Mouse (Mus musculus): ENCODE data around the gene Clec2e. TPM values are rescaled to one million over a fixed set of nuclear protein-coding genes. Genes with fewer than 3 reads are reported as not detected.

Gene Clec2e
- polyA plus RNA-seq, 1 experiment from 2014 or later, result not detected

DNA sequence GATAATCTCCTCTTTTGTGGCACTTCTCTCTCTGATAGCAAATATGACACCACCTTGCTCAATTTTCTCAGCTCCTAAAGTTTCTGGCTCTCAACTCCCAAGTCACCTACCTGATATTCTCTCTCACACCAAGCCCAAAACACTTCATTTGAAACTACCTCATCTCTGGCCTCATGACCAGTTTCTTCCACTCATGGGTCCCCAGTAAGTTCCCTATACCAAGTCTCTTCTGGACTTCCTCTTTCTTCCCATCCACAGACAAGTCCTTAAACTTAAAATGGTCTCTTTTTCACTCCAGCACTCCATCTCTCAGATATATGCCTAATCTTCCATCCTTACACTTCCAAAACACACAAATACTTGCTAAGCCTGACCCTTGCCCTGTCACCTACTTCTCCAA lies 42.7 kb downstream of the Clec2e start:
- ATAC-seq (ENCODE audit: insufficient read depth), result no peak
- Histone ChIP-seq H3K9me3 (replicated peaks) (no peaks in the 10 kb centered on the region), H3K4me3 (replicated peaks) (no peak overlapping the region), H3K36me3 (replicated peaks) (no peaks in the 10 kb centered on the region), H3K27ac (replicated peaks) (no peak overlapping the region), H3K4me2 (no peak overlapping the region), H3K27me3 (no peaks in the 10 kb centered on the region), H3K4me1 (replicated peaks) (no peaks in the 10 kb centered on the region), H3K9ac (no peak overlapping the region)

GRCm38 (mm10) chr6:129056237-129056636 lies 44.5 kb downstream of the Clec2e start:
- no peak for ATAC-seq (ENCODE audit: insufficient read depth)
- no peaks in the 10 kb centered on the region for H3K36me3 ChIP-seq (replicated peaks)
- no peak overlapping the region for H3K4me3 ChIP-seq (replicated peaks)
- no peaks in the 10 kb centered on the region for H3K27me3 ChIP-seq
- H3K4me2 ChIP-seq, result no peak overlapping the region
- H3K9ac ChIP-seq, result no peak overlapping the region
- no peaks in the 10 kb centered on the region for H3K9me3 ChIP-seq (replicated peaks)
- no peak overlapping the region for H3K27ac ChIP-seq (replicated peaks)
- 60% methylated on average over 3 of the region's 3 CpGs for WGBS (ENCODE audit: insufficient replicate concordance)
- no peaks in the 10 kb centered on the region for H3K4me1 ChIP-seq (replicated peaks)

GRCm38 (mm10) chr6:129051731-129052130 lies 49.0 kb downstream of the Clec2e start:
- H3K4me1 ChIP-seq (replicated peaks), result peaks cover 10% of the 10 kb centered on the region
- H3K27me3 ChIP-seq, result no peaks in the 10 kb centered on the region
- no peaks in the 10 kb centered on the region for H3K9me3 ChIP-seq (replicated peaks)
- 60% methylated on average over 5 of the region's 5 CpGs for WGBS (ENCODE audit: insufficient replicate concordance)
- H3K4me3 ChIP-seq (replicated peaks), result no peak overlapping the region
- no peak for ATAC-seq (ENCODE audit: insufficient read depth)
- H3K9ac ChIP-seq, result no peak overlapping the region
- H3K4me2 ChIP-seq, result no peak overlapping the region
- H3K27ac ChIP-seq (replicated peaks), result no peak overlapping the region
- H3K36me3 ChIP-seq (replicated peaks), result no peaks in the 10 kb centered on the region

DNA sequence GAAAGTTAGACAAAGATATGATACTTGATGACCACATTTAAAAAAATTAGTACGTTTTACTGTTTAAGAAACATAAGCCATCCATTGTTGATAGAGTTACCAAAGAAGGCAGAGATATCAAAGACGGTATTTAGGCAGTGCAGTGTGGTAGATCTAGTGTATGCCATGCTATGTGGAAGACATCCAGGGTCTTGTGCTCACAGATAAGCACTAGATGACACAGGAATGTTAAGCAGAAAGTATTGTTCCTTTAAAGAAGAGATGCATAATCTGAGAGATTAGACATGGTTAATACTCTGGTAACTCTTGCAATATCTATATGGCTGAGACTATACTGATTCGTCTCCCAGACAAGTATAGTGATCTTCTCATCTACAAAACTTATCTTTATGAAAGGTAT lies 49.6 kb downstream of the Clec2e start:
- no peaks in the 10 kb centered on the region for H3K27me3 ChIP-seq
- H3K27ac ChIP-seq (replicated peaks), result no peak overlapping the region
- no peak for ATAC-seq (ENCODE audit: insufficient read depth)
- no peak overlapping the region for H3K4me3 ChIP-seq (replicated peaks)
- H3K4me2 ChIP-seq, result no peak overlapping the region
- H3K4me1 ChIP-seq (replicated peaks), result peaks cover 10% of the 10 kb centered on the region
- H3K9ac ChIP-seq, result no peak overlapping the region
- no peaks in the 10 kb centered on the region for H3K9me3 ChIP-seq (replicated peaks)
- WGBS (ENCODE audit: insufficient replicate concordance), result 26% methylated on average over 3 of the region's 3 CpGs
- H3K36me3 ChIP-seq (replicated peaks), result no peaks in the 10 kb centered on the region

DNA sequence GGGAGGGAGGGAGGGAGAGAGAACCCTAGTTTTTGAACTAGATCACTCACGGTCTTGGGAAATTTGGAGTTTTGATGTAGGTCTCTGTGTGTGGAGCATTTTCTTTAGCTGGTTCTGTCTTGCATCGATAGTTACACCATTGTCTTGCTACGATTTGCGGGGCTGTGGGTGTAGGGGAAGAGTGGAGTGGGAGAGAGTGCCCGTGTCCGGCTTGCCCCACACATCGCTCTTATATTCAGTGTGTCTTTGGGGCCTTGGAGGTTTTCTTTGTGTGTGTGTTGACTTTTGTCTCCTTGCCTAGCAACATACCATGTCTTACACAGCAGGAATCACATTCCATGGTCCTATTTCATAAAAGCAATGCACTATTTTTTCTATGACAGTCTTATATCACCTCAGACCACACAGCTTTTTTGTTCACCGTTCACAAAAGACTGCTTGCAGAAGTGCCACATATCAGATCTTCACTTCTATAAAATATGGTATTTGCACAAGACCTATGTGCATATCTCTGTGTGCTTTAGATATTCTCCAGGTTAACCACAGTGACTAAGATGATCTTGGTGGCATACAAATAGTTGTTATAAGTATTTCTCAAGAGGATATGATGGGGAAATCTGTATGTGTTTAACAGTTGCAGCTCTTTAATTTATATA lies 51.0 kb downstream of the Clec2e start:
- H3K4me3 ChIP-seq (replicated peaks), result peak overlapping the region; percentile 26
- no peak overlapping the region for H3K9ac ChIP-seq
- WGBS (ENCODE audit: insufficient replicate concordance), result 7% methylated on average over 8 of the region's 8 CpGs

DNA sequence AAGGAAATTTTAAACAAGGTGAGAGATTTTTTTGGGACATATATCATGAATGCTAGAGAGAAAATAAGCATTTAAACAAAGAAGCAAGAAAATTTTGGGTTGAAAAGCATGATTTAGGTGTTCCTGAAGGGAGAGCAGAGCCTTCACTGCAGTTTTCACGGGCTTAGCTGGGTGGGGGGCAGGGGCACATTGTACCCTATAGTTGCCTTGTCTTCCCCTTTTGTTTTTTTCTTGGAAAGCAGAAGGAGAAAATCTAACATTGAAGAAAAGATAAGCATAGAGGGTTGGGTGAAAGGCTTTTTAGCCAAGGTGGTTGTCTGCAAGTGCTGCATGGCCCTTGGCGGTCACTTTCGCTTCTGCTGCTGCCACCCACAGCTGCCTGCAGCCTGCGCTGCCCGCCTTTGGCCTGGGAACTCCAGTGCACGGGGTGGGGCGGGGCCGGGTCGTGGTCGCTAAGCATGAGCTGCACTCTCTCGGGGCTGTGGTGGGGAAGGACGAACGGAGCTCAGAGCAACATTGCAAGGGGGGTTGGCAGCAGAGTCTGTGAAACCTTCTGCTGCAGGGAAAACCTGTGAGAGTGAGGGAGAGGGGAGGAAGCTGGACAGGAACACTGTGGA lies 51.7 kb downstream of the Clec2e start:
- peak; percentile 78 for ATAC-seq (ENCODE audit: insufficient read depth)
- H3K4me3 ChIP-seq (replicated peaks), result peak overlapping the region; percentile 55
- no peak overlapping the region; the same call in 1 of the 2 replicates for H3K27ac ChIP-seq (replicated peaks)
- no peaks in the 10 kb centered on the region for H3K27me3 ChIP-seq
- peaks cover 10% of the 10 kb centered on the region for H3K4me1 ChIP-seq (replicated peaks)
- 1% methylated on average over 13 of the region's 13 CpGs for WGBS (ENCODE audit: insufficient replicate concordance)
- H3K36me3 ChIP-seq (replicated peaks), result no peaks in the 10 kb centered on the region
- H3K9me3 ChIP-seq (replicated peaks), result no peaks in the 10 kb centered on the region
- H3K9ac ChIP-seq, result peak overlapping the region; percentile 8; the same call in 1 of the 2 replicates
- peak overlapping the region; percentile 69 for H3K4me2 ChIP-seq

More for the DNA sequence above, 51.0 kb downstream of the Clec2e start:
- Histone ChIP-seq H3K27me3 (no peaks in the 10 kb centered on the region), H3K4me1 (replicated peaks) (peaks cover 10% of the 10 kb centered on the region), H3K9me3 (replicated peaks) (no peaks in the 10 kb centered on the region), H3K36me3 (replicated peaks) (no peaks in the 10 kb centered on the region), H3K4me2 (peak overlapping the region; percentile 69), H3K27ac (replicated peaks) (peak overlapping the region; percentile 53)
- ATAC-seq (ENCODE audit: insufficient read depth), result no peak

DNA sequence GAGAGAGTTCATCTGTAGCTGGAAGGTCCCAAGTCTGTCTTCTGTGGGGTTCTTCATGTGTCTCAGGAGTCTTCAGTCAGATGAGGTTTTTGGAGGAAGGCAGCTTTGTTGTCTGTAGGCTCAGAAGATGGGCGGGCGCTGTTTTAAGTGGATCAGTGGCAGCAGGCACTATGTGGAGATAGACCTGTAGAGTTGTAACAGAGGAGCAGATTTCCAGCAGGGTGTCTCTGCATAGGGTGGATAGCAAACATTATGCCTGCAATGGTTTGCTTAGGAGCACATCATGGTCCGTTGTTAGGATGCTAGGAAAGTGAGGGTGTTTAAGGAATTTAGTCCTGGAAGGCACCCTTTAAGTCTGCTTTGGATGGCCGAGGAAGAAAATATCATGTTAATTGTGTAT lies 52.3 kb downstream of the Clec2e start:
- Histone ChIP-seq H3K4me1 (replicated peaks) (peaks cover 10% of the 10 kb centered on the region), H3K27ac (replicated peaks) (no peak overlapping the region; the same call in 1 of the 2 replicates), H3K36me3 (replicated peaks) (no peaks in the 10 kb centered on the region), H3K27me3 (no peaks in the 10 kb centered on the region), H3K4me3 (replicated peaks) (no peak overlapping the region), H3K9me3 (replicated peaks) (no peaks in the 10 kb centered on the region), H3K9ac (no peak overlapping the region), H3K4me2 (peak overlapping the region; percentile 69)
- no peak for ATAC-seq (ENCODE audit: insufficient read depth)
- WGBS (ENCODE audit: insufficient replicate concordance), result 30% methylated on average over 4 of the region's 4 CpGs

- no peaks in the 10 kb centered on the region for H3K27me3 ChIP-seq
- 65% methylated on average over 2 of the region's 2 CpGs for WGBS (ENCODE audit: insufficient replicate concordance)
- H3K27ac ChIP-seq (replicated peaks), result no peak within 1 kb of the TSS
- H3K4me3 ChIP-seq (replicated peaks), result no peak within 1 kb of the TSS
- H3K9ac ChIP-seq, result no peak within 1 kb of the TSS
- ATAC-seq (ENCODE audit: insufficient read depth), result no peak
- H3K4me1 ChIP-seq (replicated peaks), result peaks cover 10% of the 10 kb centered on the region
- no peaks in the 10 kb centered on the region for H3K36me3 ChIP-seq (replicated peaks)
- H3K4me2 ChIP-seq, result no peak within 1 kb of the TSS
- no peaks in the 10 kb centered on the region for H3K9me3 ChIP-seq (replicated peaks)
Observed at GRCm38 (mm10) chr6:129045601-129046000, 55.1 kb downstream of the Clec2e start, which contains the start of gene Klrb1f. TSS of gene Klrb1f (plus strand) at chr6:129045901.

DNA sequence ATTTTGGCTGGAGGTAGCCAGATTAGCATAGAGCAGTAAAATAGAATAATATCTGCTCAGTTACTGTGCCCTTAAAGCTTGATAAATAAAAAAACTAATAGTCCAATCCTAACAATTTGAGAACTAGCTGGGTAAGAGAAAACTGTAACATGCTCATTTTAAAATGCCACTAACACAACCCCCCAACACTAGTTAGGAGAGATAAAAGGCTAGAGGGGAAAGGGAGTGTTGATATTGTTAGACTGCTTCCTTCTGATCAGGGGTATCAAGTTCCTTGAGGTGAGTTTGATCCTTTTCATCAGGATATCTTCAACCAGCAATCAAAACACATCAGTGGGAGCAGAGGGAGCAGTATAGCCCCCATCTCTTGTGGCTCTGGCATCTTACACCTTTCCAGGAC lies 58.2 kb downstream of the Clec2e start:
- Histone ChIP-seq H3K4me3 (replicated peaks) (no peak overlapping the region), H3K36me3 (replicated peaks) (no peaks in the 10 kb centered on the region), H3K9ac (no peak overlapping the region), H3K27ac (replicated peaks) (no peak overlapping the region), H3K4me1 (replicated peaks) (no peaks in the 10 kb centered on the region), H3K9me3 (replicated peaks) (no peaks in the 10 kb centered on the region), H3K27me3 (no peaks in the 10 kb centered on the region), H3K4me2 (no peak overlapping the region)
- no peak for ATAC-seq (ENCODE audit: insufficient read depth)

Other genes with a start within 250 kb of the Clec2e start
- 0.17 and 0.25 TPM in 2 replicates for gene Clec2i, start 213.3 kb downstream of the Clec2e start, polyA plus RNA-seq (2015; fragmentation: Nextera tagmentation; extraction: Ambion mirVana)
- 5.8 and 6.9 TPM in 2 replicates for gene BC035044, start 209.8 kb downstream of the Clec2e start, polyA plus RNA-seq (2015; fragmentation: Nextera tagmentation; extraction: Ambion mirVana)
- gene Clec2g, start 166.5 kb downstream of the Clec2e start, polyA plus RNA-seq (2015; fragmentation: Nextera tagmentation; extraction: Ambion mirVana), result not detected in 2 replicates
- gene Klrb1f, start 55.0 kb downstream of the Clec2e start, polyA plus RNA-seq (2015; fragmentation: Nextera tagmentation; extraction: Ambion mirVana), result 0.24 and 0.36 TPM in 2 replicates
- 0.58 and 0.59 TPM in 2 replicates for gene Clec2d, start 79.7 kb upstream of the Clec2e start, polyA plus RNA-seq (2015; fragmentation: Nextera tagmentation; extraction: Ambion mirVana)
- 0.93 and 1.2 TPM in 2 replicates for gene Cd69, start 174.5 kb upstream of the Clec2e start, polyA plus RNA-seq (2015; fragmentation: Nextera tagmentation; extraction: Ambion mirVana)
- not detected in 2 replicates for gene 4922502D21Rik, start 230.9 kb upstream of the Clec2e start, polyA plus RNA-seq (2015; fragmentation: Nextera tagmentation; extraction: Ambion mirVana)
- gene Clec12a, start 241.8 kb upstream of the Clec2e start, polyA plus RNA-seq (2015; fragmentation: Nextera tagmentation; extraction: Ambion mirVana), result 13.6 and 14.5 TPM in 2 replicates